In the genomic region with DNA sequence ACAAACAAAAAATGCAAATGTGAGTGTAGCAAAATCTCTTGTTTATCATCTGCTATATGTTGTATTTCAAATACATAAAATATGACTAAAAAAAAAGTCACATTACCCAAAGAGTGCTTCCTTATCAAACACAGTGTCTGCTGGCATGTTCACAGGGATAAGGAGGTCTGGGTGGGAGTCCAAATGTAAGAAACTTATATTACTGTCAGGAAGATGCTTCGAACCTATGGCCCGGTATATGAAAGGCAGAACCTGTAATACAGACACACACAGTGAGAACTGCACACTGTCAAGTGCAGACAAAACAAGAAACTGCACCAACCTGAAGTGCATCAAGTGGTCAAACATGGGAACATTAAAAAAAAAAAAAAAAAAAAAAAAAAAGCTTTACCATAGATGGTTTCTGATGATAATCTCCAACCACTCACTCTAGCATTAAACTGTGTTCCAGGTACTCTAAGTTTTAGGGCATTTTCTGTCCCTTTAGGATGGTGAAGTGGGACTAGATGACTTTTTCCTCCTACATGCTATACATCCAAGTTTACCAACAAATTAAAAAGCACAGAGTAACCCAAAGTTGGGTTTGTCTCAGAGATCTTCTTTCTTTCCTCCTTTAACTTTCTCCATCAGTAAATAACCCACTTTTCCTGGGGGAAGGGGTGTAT, we compare ENCODE assay signal across 8 mouse cellular contexts. TPM values are rescaled to one million over a fixed set of nuclear protein-coding genes. Genes with fewer than 3 reads are reported as not detected.
DNase-seq lines count a peak whose midpoint lies in the region; ATAC-seq and TF ChIP-seq lines count a peak whose summit lies in the region.

No protein-coding gene starts in this region.

- 92% methylated on average over 2 of the region's 2 CpGs for WGBS in kidney, postnatal 0 days
- WGBS in intestine, embryonic 14.5 days, result 82% methylated on average over 2 of the region's 2 CpGs
- 97% methylated on average over 2 of the region's 2 CpGs for WGBS in neural tube, embryonic 12.5 days

- no peak for DNase-seq in kidney, postnatal 0 days (ENCODE audit: low spot score)
- no peak for DNase-seq in kidney, postnatal 10 days
- no peak for DNase-seq in intestine, embryonic 14.5 days (ENCODE audit: low spot score)
- no peak for DNase-seq in cerebellum, adult 9-11 months
- no peak for DNase-seq in layer of hippocampus, adult 8-10 months (ENCODE audit: low spot score in 2 of 2)
- no peak for DNase-seq in right cerebral cortex, adult 2 months (ENCODE audit: low spot score in 2 of 2)

- no peak for ATAC-seq in kidney, postnatal 0 days (replicated peaks; ENCODE audit: low FRiP score, low read depth)
- no peak for ATAC-seq in intestine, embryonic 14.5 days (replicated peaks; ENCODE audit: low FRiP score, low TSS enrichment, low read depth)
- no peak for ATAC-seq in neural tube, embryonic 12.5 days (ENCODE audit: low FRiP score, low read depth)

- no peaks in the 10 kb centered on the region for H3K27me3 ChIP-seq in kidney, postnatal 0 days (ENCODE audit: insufficient read depth, low read length)
- no peaks in the 10 kb centered on the region for H3K27me3 ChIP-seq in intestine, embryonic 14.5 days (replicated peaks; ENCODE audit: control insufficient read depth, insufficient read depth, low read length)
- no peaks in the 10 kb centered on the region for H3K27me3 ChIP-seq in neural tube, embryonic 12.5 days (replicated peaks)

- H3K36me3 ChIP-seq in kidney, postnatal 0 days (ENCODE audit: insufficient read depth, low read length), result peaks cover 17% of the 10 kb centered on the region; the same call in 1 of the 2 replicates
- H3K36me3 ChIP-seq in intestine, embryonic 14.5 days (ENCODE audit: control insufficient read depth, insufficient read depth, low read length), result peaks cover 48% of the 10 kb centered on the region
- H3K36me3 ChIP-seq in neural tube, embryonic 12.5 days, result peaks cover 41% of the 10 kb centered on the region

- no peak for TF ChIP-seq CTCF in kidney, postnatal 0 days (IDR thresholded peaks at IDR 0.05; ENCODE audit: low read depth)
- TF ChIP-seq CTCF in cortical plate, adult 2 months (IDR thresholded peaks at IDR 0.05; ENCODE audit: extremely low read depth, insufficient read depth, low read length), result no peak

- TF ChIP-seq POLR2A in cortical plate, adult 2 months (IDR thresholded peaks at IDR 0.05; ENCODE audit: extremely low read depth, insufficient read depth, low read length), result no peak

- peak overlapping the region; percentile 96 for H3K4me3 ChIP-seq in kidney, postnatal 0 days (replicated peaks; ENCODE audit: low read depth, low read length)
- peak overlapping the region; percentile 80; the same call in 1 of the 2 replicates for H3K4me3 ChIP-seq in cortical plate, adult 2 months (ENCODE audit: insufficient read depth, low read length)
- H3K4me3 ChIP-seq in intestine, embryonic 14.5 days (ENCODE audit: low read depth, low read length), result peak overlapping the region; percentile 97
- H3K4me3 ChIP-seq in neural tube, embryonic 12.5 days, result peak overlapping the region; percentile 87

- H3K4me2 ChIP-seq in kidney, postnatal 0 days (ENCODE audit: low read length), result peak overlapping the region; percentile 75
- H3K4me2 ChIP-seq in intestine, embryonic 14.5 days (ENCODE audit: low read length), result peak overlapping the region; percentile 83
- H3K4me2 ChIP-seq in neural tube, embryonic 12.5 days (replicated peaks), result peak overlapping the region; percentile 73

- peaks cover 5% of the 10 kb centered on the region; the same call in 1 of the 2 replicates for H3K4me1 ChIP-seq in kidney, postnatal 0 days (replicated peaks; ENCODE audit: insufficient read depth, low read length)
- peaks cover 7% of the 10 kb centered on the region for H3K4me1 ChIP-seq in cortical plate, adult 2 months (ENCODE audit: control insufficient read depth, insufficient read depth, low read length)
- H3K4me1 ChIP-seq in intestine, embryonic 14.5 days (replicated peaks; ENCODE audit: control insufficient read depth, insufficient read depth, low read length), result peaks cover 16% of the 10 kb centered on the region
- peaks cover 19% of the 10 kb centered on the region for H3K4me1 ChIP-seq in neural tube, embryonic 12.5 days

- H3K9me3 ChIP-seq in kidney, postnatal 0 days (replicated peaks; ENCODE audit: low read length), result no peaks in the 10 kb centered on the region
- H3K9me3 ChIP-seq in intestine, embryonic 14.5 days (ENCODE audit: control insufficient read depth, low read length), result no peaks in the 10 kb centered on the region
- H3K9me3 ChIP-seq in neural tube, embryonic 12.5 days, result no peaks in the 10 kb centered on the region

- H3K9ac ChIP-seq in kidney, postnatal 0 days (ENCODE audit: low read depth, low read length), result peak overlapping the region; percentile 94
- peak overlapping the region; percentile 90 for H3K9ac ChIP-seq in intestine, embryonic 14.5 days (ENCODE audit: low read length)
- H3K9ac ChIP-seq in neural tube, embryonic 12.5 days, result peak overlapping the region; percentile 86

- H3K27ac ChIP-seq in kidney, postnatal 0 days, result no peak overlapping the region
- H3K27ac ChIP-seq in cortical plate, adult 2 months (ENCODE audit: insufficient read depth, low read length), result no peak overlapping the region
- H3K27ac ChIP-seq in intestine, embryonic 14.5 days (ENCODE audit: low read depth), result no peak overlapping the region
- no peak overlapping the region for H3K27ac ChIP-seq in neural tube, embryonic 12.5 days

RNA-seq across cellular contexts. Expression of gene 6030458C11Rik, which starts 0.9 kb away (rescaled TPM):
- polyA plus RNA-seq in kidney, postnatal 0 days (2015; fragmentation: Nextera tagmentation; extraction: Ambion mirVana), result 20.8 and 22.8 TPM in 2 replicates
- 24.9 and 25.2 TPM in 2 replicates for polyA plus RNA-seq in cortical plate, adult 2 months (2012; rRNA removed)
- polyA plus RNA-seq in intestine, embryonic 14.5 days (2014; fragmentation: Nextera tagmentation; extraction: Ambion mirVana), result 30.7 and 39.7 TPM in 2 replicates
- 39.5 and 42.7 TPM in 2 replicates for polyA plus RNA-seq in neural tube, embryonic 12.5 days (2016; fragmentation: Nextera tagmentation; extraction: Ambion mirVana)
- 10 to 100 TPM; 25.5 to 31.1 (median 28.5) TPM for total RNA-seq in layer of hippocampus, adult 8-10 months (2022)

RNA-seq across cellular contexts. Expression of gene Drosha, which starts 1.0 kb away (rescaled TPM):
- polyA plus RNA-seq in kidney, postnatal 0 days (2015; fragmentation: Nextera tagmentation; extraction: Ambion mirVana), result 22.3 and 25.9 TPM in 2 replicates
- 50.5 and 52.9 TPM in 2 replicates for polyA plus RNA-seq in cortical plate, adult 2 months (2012; rRNA removed)
- 42.2 and 45.6 TPM in 2 replicates for polyA plus RNA-seq in intestine, embryonic 14.5 days (2014; fragmentation: Nextera tagmentation; extraction: Ambion mirVana)
- polyA plus RNA-seq in neural tube, embryonic 12.5 days (2016; fragmentation: Nextera tagmentation; extraction: Ambion mirVana), result 57.0 and 64.7 TPM in 2 replicates
- total RNA-seq in layer of hippocampus, adult 8-10 months (2022), result 10 to 100 TPM; 78.1 to 87.8 (median 84.3) TPM
